Mouse (Mus musculus) MEL (cell line): Measurements from ENCODE around the gene Tcf7. TPM values are rescaled to one million over a fixed set of nuclear protein-coding genes. Genes with fewer than 3 reads are reported as not detected.

ENCODE experiments used
- DNase-seq: peaks from one replicate; pipeline ENCODE4 v3.0.0; 2011; ENCODE audit warnings: low read depth, low spot score
- H3K27ac ChIP-seq: 2 replicates; pipeline ENCODE4 v1.5.1; 2012; ENCODE audit warnings: low read depth, mild to moderate bottlenecking, control low read depth, low read length, moderate library complexity; ENCODE audit not compliant: control insufficient read depth
- H3K27me3 ChIP-seq, 2 experiments: fragments of 150-350 bp in 1 of 2; sonication (generic) in 1 of 2; 2 replicates each; pipeline ENCODE4 v1.6.1; 2012; ENCODE audit warnings: low read length in 2 of 2, mild to moderate bottlenecking in 2 of 2, improper control_type of control experiment in 1 of 2, moderate library complexity in 1 of 2; ENCODE audit not compliant: insufficient read depth in 2 of 2, control insufficient read depth in 1 of 2
- H3K36me3 ChIP-seq, 2 experiments: 2 replicates each; pipeline ENCODE4 v1.6.1; 2012 to 2014; ENCODE audit warnings: low read length in 2 of 2, improper control_type of control experiment in 1 of 2, inconsistent platforms in 1 of 2, mild to moderate bottlenecking in 1 of 2; ENCODE audit not compliant: insufficient read depth in 2 of 2, control insufficient read depth in 1 of 2
- H3K4me1 ChIP-seq, 2 experiments: fragments of 150-350 bp in 1 of 2; sonication (generic) in 1 of 2; 2 replicates each; pipeline ENCODE4 v1.6.1; 2012; ENCODE audit warnings: low read length in 2 of 2, improper control_type of control experiment in 1 of 2, mild to moderate bottlenecking in 1 of 2; ENCODE audit not compliant: insufficient read depth in 2 of 2, control insufficient read depth in 1 of 2
- H3K4me3 ChIP-seq, 2 experiments: fragments of 150-350 bp in 1 of 2; sonication (generic) in 1 of 2; 2 replicates each; pipeline ENCODE4 v1.5.1; 2012; ENCODE audit warnings: low read depth in 2 of 2, low read length in 2 of 2, mild to moderate bottlenecking in 2 of 2, moderate library complexity in 2 of 2, control low read depth in 1 of 2, improper control_type of control experiment in 1 of 2; ENCODE audit not compliant: control insufficient read depth in 1 of 2, insufficient read depth in 1 of 2
- H3K79me2 ChIP-seq: 2 replicates; pipeline ENCODE4 v1.6.1; 2012; ENCODE audit warnings: mild to moderate bottlenecking, low read length, moderate library complexity; ENCODE audit not compliant: control insufficient read depth, poor library complexity, insufficient read depth
- H3K9ac ChIP-seq: 2 replicates; pipeline ENCODE4 v1.6.1; 2012; ENCODE audit warnings: low read depth, mild to moderate bottlenecking, control low read depth, low read length, moderate library complexity; ENCODE audit not compliant: control insufficient read depth, poor library complexity, severe bottlenecking
- H3K9me3 ChIP-seq: fragments of 150-350 bp; sonication (generic); replicated peaks from 2 replicates; pipeline ENCODE4 v1.6.1; 2012; ENCODE audit warnings: mild to moderate bottlenecking, low read length, improper control_type of control experiment, moderate library complexity; ENCODE audit not compliant: insufficient read depth
- BHLHE40 ChIP-seq: IDR thresholded peaks from 2 replicates; pipeline ENCODE4 v1.6.1; 2012; ENCODE audit warnings: low read depth, mild to moderate bottlenecking, inconsistent platforms, low read length, improper control_type of control experiment, borderline replicate concordance
- CHD1 ChIP-seq: IDR thresholded peaks from 2 replicates; pipeline ENCODE4 v1.6.1; 2012; ENCODE audit warnings: low read depth, mild to moderate bottlenecking, inconsistent platforms, low read length, improper control_type of control experiment
- CTCF ChIP-seq, 3 experiments: IDR thresholded peaks in 2 of 3; conservative IDR thresholded peaks in 1 of 3; 2 replicates each; pipeline ENCODE4 v1.5.1; 2011 to 2012; ENCODE audit warnings: low read length in 3 of 3, low read depth in 2 of 3, mild to moderate bottlenecking in 2 of 3, improper control_type of control experiment in 1 of 3, inconsistent platforms in 1 of 3, mixed read lengths in 1 of 3, moderate library complexity in 1 of 3; ENCODE audit not compliant: control insufficient read depth in 1 of 3, insufficient read depth in 1 of 3, poor library complexity in 1 of 3, severe bottlenecking in 1 of 3
- E2F4 ChIP-seq: IDR thresholded peaks from 2 replicates; pipeline ENCODE4 v1.6.1; 2011; ENCODE audit warnings: low read depth, low read length, improper control_type of control experiment, borderline replicate concordance
- ELF1 ChIP-seq: IDR thresholded peaks from 2 replicates; pipeline ENCODE4 v1.6.1; 2014; ENCODE audit warnings: low read depth, mild to moderate bottlenecking, inconsistent platforms, low read length, improper control_type of control experiment, moderate library complexity
- EP300 ChIP-seq, 2 experiments: IDR thresholded peaks; 2 replicates each; pipeline ENCODE4 v1.6.1; 2011; ENCODE audit warnings: improper control_type of control experiment in 2 of 2, low read length in 2 of 2, low read depth in 1 of 2, mild to moderate bottlenecking in 1 of 2
- GABPA ChIP-seq: IDR thresholded peaks from 2 replicates; pipeline ENCODE4 v1.6.1; 2012; ENCODE audit warnings: low read depth, mild to moderate bottlenecking, inconsistent platforms, low read length, improper control_type of control experiment, moderate library complexity
- MAZ ChIP-seq: IDR thresholded peaks from 2 replicates; pipeline ENCODE4 v1.6.1; 2012; ENCODE audit warnings: low read depth, mild to moderate bottlenecking, inconsistent platforms, low read length, improper control_type of control experiment
- MXI1 ChIP-seq: IDR thresholded peaks from 2 replicates; pipeline ENCODE4 v1.6.1; 2011; ENCODE audit warnings: mild to moderate bottlenecking, low read depth, low read length, improper control_type of control experiment
- MYC ChIP-seq: IDR thresholded peaks from 2 replicates; pipeline ENCODE4 v1.6.1; 2011; ENCODE audit warnings: low read depth, mild to moderate bottlenecking, low read length, improper control_type of control experiment, moderate library complexity
- NRF1 ChIP-seq: IDR thresholded peaks from 2 replicates; pipeline ENCODE4 v1.6.1; 2014; ENCODE audit warnings: low read depth, mild to moderate bottlenecking, inconsistent platforms, low read length, improper control_type of control experiment, moderate library complexity; ENCODE audit not compliant: poor library complexity, insufficient read depth, severe bottlenecking
- POLR2AphosphoS2 ChIP-seq: IDR thresholded peaks from 2 replicates; pipeline ENCODE4 v1.6.1; 2011; ENCODE audit warnings: low read length, improper control_type of control experiment
- POLR2AphosphoS5 ChIP-seq: IDR thresholded peaks from 2 replicates; pipeline ENCODE4 v1.6.1; 2012; ENCODE audit warnings: low read depth, borderline replicate concordance, mild to moderate bottlenecking, inconsistent platforms, low read length, moderate library complexity, mixed read lengths
- RAD21 ChIP-seq: IDR thresholded peaks from 2 replicates; pipeline ENCODE4 v1.6.1; 2011; ENCODE audit warnings: mild to moderate bottlenecking, low read depth, low read length, improper control_type of control experiment
- RCOR1 ChIP-seq: IDR thresholded peaks from 2 replicates; pipeline ENCODE4 v1.6.1; 2012; ENCODE audit warnings: low read depth, mild to moderate bottlenecking, inconsistent platforms, low read length, improper control_type of control experiment
- SMC3 ChIP-seq: IDR thresholded peaks from 2 replicates; pipeline ENCODE4 v1.6.1; 2011; ENCODE audit warnings: low read depth, low read length, improper control_type of control experiment
- TAL1 ChIP-seq: IDR thresholded peaks from 2 replicates; pipeline ENCODE4 v1.6.1; 2012; ENCODE audit warnings: mild to moderate bottlenecking, inconsistent platforms, low read length, moderate library complexity, mixed read lengths
- TCF12 ChIP-seq: IDR thresholded peaks from 2 replicates; pipeline ENCODE4 v1.6.1; 2014; ENCODE audit warnings: low read depth, mild to moderate bottlenecking, inconsistent platforms, low read length, improper control_type of control experiment, moderate library complexity
- USF2 ChIP-seq, 2 experiments: IDR thresholded peaks; 2 replicates each; pipeline ENCODE4 v1.6.1; 2011 to 2012; ENCODE audit warnings: improper control_type of control experiment in 2 of 2, low read length in 2 of 2, borderline replicate concordance in 1 of 2, inconsistent platforms in 1 of 2, low read depth in 1 of 2, mild to moderate bottlenecking in 1 of 2; ENCODE audit not compliant: insufficient read depth in 1 of 2
- ZNF384 ChIP-seq: IDR thresholded peaks from 2 replicates; pipeline ENCODE4 v1.6.1; 2012; ENCODE audit warnings: low read depth, mild to moderate bottlenecking, inconsistent platforms, low read length, improper control_type of control experiment
- polyA plus RNA-seq, 2 experiments: library from polyadenylated mRNA; stranded (reverse) in 1 of 2; unstranded in 1 of 2; fragments of >175 nt in 1 of 2; fragments of >200 nt in 1 of 2; gene quantifications; 2 replicates each; pipeline versions ENCODE4 v1.2.1 to v1.2.4; 2012; ENCODE audit warnings: low replicate concordance in 2 of 2, low read depth in 1 of 2; ENCODE audit not compliant: insufficient read length in 2 of 2, insufficient read depth in 1 of 2, missing spikeins in 1 of 2
- total RNA-seq: library from RNA; depleted of rRNA; stranded (reverse); fragments of 300-350 nt; gene quantifications from 2 replicates; pipeline ENCODE4 v1.2.3, GENCODE M21; 2012

Tcf7 gene
- total and polyA plus RNA-seq, 3 experiments, result 0.12 to 2.3 TPM; not detected in 1

DNA sequence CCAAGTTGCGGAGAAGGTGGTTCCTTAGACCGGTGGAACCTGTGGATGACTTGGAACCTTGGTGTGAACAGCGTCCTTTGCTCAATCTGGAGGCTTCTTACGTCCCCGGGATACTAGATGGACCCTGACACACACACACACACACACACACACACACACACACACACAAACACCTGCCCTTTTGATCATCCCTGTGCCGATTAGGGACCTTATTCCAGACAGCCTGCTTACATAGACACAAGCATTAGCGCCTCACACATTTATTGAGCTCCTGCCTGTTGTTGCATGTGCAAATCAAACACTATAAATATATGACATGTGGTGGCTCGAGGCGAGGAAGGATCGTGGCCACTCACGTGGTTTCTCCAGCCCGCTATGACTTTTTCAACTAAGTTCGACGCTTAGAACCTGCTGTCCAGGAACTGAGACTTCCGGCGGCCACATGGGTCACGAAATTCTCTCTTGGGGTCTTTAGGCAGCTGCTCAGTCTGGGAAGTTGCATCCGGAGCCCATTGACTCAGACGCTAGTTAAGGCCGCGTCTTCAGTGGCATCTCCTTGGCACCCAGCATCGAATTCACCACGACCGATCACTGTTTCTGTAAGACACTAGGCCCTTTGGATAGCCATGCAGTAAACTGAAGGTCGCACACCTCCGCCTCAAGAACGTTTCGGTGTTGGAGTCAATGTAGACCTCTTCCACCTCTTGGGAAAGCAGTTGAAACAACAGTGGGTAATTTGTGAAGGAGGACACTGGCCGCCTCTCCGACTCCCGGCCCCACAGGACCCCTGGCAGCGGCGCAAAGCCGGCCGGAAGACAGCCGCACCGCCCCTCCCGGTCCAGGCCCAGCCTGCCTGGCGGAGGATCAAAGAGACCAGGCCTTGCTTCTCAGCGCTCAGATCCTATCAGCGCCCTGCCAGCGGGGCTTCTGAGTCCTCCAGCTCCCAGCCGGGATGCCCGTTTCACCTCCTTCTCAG lies 1.1 kb upstream of the Tcf7 start:
- Histone ChIP-seq H3K9me3 (no peaks in the 10 kb centered on the region), H3K79me2 (no peaks in the 10 kb centered on the region), H3K27ac (no peak overlapping the region), H3K36me3 (no peaks in the 10 kb centered on the region), H3K9ac (no peak overlapping the region), H3K27me3 (no peaks in the 10 kb centered on the region), H3K4me3 (no peak overlapping the region), H3K4me1 (no peaks in the 10 kb centered on the region)
- TF ChIP-seq BHLHE40 (no peak), MAZ (no peak), ELF1 (no peak), USF2 (IDR thresholded peaks at IDR 0.05; ENCODE audit: borderline replicate concordance in 1 of 2, insufficient read depth in 1 of 2, low read depth in 1 of 2, low read length in 2 of 2) (no peak), TCF12 (no peak)
- DNase-seq, result no peak

DNA sequence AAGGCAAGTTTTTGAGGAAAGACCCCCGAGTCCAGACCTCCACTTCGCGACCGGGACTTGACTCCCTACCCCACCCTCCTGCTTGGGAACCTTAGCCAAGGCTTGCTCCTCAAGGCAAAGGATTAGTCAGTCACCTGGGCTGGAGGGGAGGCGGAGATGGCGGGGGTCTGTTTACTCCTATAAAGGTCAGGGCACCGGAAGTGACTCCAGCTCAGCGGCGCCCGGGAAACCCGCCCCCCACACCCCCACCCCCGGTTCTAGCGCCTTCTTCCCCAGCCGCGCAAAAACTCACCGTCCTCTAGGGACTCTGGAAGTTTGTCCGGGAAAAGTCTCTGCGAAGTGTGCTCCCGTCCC lies 417 bp downstream of the Tcf7 start:
- no peaks in the 10 kb centered on the region for H3K27me3 ChIP-seq
- TF ChIP-seq MXI1, result no peak
- TF ChIP-seq CHD1, result no peak
- no peak for TF ChIP-seq BHLHE40
- no peak for TF ChIP-seq NRF1
- TF ChIP-seq TAL1, result no peak
- no peak for TF ChIP-seq E2F4
- no peak for TF ChIP-seq MYC
- no peak for TF ChIP-seq ZNF384
- TF ChIP-seq POLR2AphosphoS5, result no peak
- no peak for TF ChIP-seq SMC3
- no peak for TF ChIP-seq ELF1
- no peak for TF ChIP-seq RAD21
- no peak for TF ChIP-seq POLR2AphosphoS2
- no peak for TF ChIP-seq USF2 (IDR thresholded peaks at IDR 0.05; ENCODE audit: borderline replicate concordance in 1 of 2, insufficient read depth in 1 of 2, low read depth in 1 of 2, low read length in 2 of 2)
- no peak for TF ChIP-seq GABPA
- no peak for TF ChIP-seq CTCF (IDR thresholded peaks at IDR 0.05 in 2 of 3, conservative IDR thresholded peaks at IDR 0.05 in 1 of 3; ENCODE audit: control insufficient read depth in 1 of 3, insufficient read depth in 1 of 3, low read depth in 2 of 3, low read length in 3 of 3, poor library complexity in 1 of 3, severe bottlenecking in 1 of 3)
- no peak for TF ChIP-seq EP300 (IDR thresholded peaks at IDR 0.05; ENCODE audit: low read depth in 1 of 2, low read length in 2 of 2)
- TF ChIP-seq RCOR1, result no peak
- TF ChIP-seq TCF12, result no peak
- DNase-seq, result no peak
- H3K79me2 ChIP-seq, result no peaks in the 10 kb centered on the region
- no peaks in the 10 kb centered on the region for H3K9me3 ChIP-seq
- H3K27ac ChIP-seq, result no peak overlapping the region
- H3K4me1 ChIP-seq, result no peaks in the 10 kb centered on the region
- no peak overlapping the region for H3K9ac ChIP-seq
- no peaks in the 10 kb centered on the region for H3K36me3 ChIP-seq
- no peak overlapping the region for H3K4me3 ChIP-seq
